Mouse (Mus musculus): ENCODE measurements around the gene Cyb5d1.

Gene Cyb5d1

DNA sequence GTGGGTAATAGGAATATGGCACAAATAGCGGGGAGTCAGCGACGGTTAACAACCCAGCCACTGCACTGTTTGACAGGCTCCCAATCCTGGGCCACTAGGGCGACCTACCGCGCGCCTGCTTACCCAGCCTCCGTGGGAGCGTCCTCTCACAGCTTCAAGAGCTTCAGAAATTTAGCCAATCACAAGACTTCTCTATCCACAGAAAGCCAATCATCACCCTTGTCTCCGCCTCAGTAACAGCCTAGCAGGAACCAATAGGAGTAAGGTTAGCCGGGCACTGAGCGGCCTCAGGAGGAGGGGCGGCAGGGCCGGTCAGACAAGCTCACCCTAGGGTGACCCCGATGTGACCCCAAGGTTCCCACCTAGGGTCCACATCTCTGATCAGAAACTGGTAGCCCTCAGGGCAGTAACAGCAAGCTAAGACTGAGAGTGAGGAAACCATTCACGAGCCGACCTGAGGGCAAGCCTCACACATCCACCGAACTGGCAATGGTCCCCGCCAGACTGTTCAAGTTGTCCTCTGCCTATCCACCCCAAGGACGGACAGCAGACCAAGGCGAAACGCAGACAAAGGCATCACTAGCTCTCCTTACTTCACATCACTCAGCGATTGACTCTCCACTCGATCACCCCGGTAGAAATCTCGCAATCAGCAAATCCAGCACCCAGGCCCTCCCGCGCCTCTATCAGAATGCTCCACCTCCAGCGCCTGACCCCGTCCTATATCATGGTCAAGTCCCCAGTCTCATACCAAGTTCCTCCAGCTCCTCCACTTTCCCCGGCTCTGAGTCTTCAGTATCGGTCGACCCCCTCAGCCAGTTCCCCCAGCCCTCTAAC, 13.3 kb upstream of the Cyb5d1 start:
- in situ Hi-C loops (cut with MboI; ENCODE audit: low pct_unique_long_range_greater_than_20kb in 1 of 2, low sequenced_read_pairs in 2 of 2, unreplicated experiment in 1 of 2): loop anchor here in 1 of 2 experiments (25.0 kb wide), 2 partner anchors 204 to 304 kb away; partner anchors contain the start of genes Atp1b2, Sat2 and Shbg

DNA sequence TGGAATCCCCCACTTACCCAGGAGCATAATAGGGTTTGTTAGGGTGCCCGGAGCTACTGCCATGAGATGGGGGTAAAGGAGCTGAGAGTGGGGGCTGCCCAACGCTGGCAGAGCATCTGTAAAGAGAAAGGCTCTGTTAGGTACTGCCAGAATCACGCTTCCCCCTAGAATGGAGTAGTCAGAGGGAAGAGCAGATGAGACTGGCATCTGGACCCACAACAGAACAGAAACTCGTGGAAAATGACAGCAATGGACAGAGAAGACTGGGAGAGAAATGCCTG, 12.2 kb upstream of the Cyb5d1 start:
- in situ Hi-C loops (cut with MboI; ENCODE audit: low pct_unique_long_range_greater_than_20kb in 1 of 2, low sequenced_read_pairs in 2 of 2, unreplicated experiment in 1 of 2): loop anchor here in 1 of 2 experiments (25.0 kb wide), 2 partner anchors 205 to 305 kb away; partner anchors contain the start of genes Atp1b2, Sat2 and Shbg

DNA sequence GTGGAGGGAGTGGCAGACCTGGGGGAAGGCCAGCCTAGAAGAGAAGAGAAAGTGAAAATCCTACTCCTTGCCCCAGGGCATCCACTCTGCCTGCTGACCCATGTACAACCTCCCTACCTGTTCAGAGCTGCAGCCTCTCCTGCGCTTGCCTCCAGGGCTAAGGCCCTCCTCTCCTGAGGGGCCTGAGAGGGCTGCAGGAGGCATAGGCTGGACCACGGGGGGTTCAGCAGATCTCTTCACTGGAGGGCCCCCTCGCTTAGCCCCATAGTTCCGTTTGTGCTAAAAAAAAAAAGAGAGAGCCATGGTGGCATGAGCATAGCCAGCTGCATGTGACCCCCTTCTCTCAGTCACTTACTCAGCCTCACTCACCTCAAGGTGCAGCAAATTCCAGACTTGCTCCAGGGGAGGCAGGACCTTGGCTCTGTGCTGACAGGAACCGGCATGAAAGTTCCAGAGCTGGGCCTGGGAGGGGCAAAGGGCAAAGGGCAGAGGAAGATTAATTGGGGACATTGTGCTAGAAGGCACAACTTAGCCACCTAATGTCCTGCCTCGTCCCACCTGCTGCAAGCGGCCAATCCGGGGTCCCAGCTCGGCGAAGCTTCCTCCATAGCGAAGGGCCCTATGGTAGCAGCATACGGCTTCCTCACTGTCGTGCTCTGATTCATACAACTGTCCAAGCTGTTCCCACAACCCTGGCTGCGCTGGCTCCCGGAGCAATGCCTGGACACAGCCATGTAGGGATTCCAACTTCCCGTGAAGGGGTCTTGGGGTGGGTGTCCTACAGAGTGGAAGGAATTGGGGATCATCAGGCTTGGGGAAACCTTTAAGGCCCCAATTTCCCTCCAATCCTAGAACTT, 11.7 kb upstream of the Cyb5d1 start:
- in situ Hi-C loops (cut with MboI; ENCODE audit: low pct_unique_long_range_greater_than_20kb in 1 of 2, low sequenced_read_pairs in 2 of 2, unreplicated experiment in 1 of 2): loop anchor here in 1 of 2 experiments (25.0 kb wide), 2 partner anchors 205 to 305 kb away; partner anchors contain the start of genes Atp1b2, Sat2 and Shbg

GRCm38 (mm10) chr11:69406282-69406681, 10.9 kb upstream of the Cyb5d1 start:
- in situ Hi-C loops (cut with MboI; ENCODE audit: low pct_unique_long_range_greater_than_20kb in 1 of 2, low sequenced_read_pairs in 2 of 2, unreplicated experiment in 1 of 2): loop anchor here in 1 of 2 experiments (25.0 kb wide), 2 partner anchors 206 to 306 kb away; partner anchors contain the start of genes Atp1b2, Sat2 and Shbg

- in situ Hi-C loops (cut with MboI; ENCODE audit: low pct_unique_long_range_greater_than_20kb in 1 of 2, low sequenced_read_pairs in 2 of 2, unreplicated experiment in 1 of 2): loop anchor here in 1 of 2 experiments (25.0 kb wide), 2 partner anchors 207 to 307 kb away; partner anchors contain the start of genes Atp1b2, Sat2 and Shbg
Measured at GRCm38 (mm10) chr11:69405397-69406200, 10.2 kb upstream of the Cyb5d1 start.

- in situ Hi-C loops (cut with MboI; ENCODE audit: low pct_unique_long_range_greater_than_20kb in 1 of 2, low sequenced_read_pairs in 2 of 2, unreplicated experiment in 1 of 2): loop anchor here in 1 of 2 experiments (25.0 kb wide), 2 partner anchors 208 to 308 kb away; partner anchors contain the start of genes Atp1b2, Sat2 and Shbg
Measured at GRCm38 (mm10) chr11:69404595-69405396, 9.4 kb upstream of the Cyb5d1 start.

DNA sequence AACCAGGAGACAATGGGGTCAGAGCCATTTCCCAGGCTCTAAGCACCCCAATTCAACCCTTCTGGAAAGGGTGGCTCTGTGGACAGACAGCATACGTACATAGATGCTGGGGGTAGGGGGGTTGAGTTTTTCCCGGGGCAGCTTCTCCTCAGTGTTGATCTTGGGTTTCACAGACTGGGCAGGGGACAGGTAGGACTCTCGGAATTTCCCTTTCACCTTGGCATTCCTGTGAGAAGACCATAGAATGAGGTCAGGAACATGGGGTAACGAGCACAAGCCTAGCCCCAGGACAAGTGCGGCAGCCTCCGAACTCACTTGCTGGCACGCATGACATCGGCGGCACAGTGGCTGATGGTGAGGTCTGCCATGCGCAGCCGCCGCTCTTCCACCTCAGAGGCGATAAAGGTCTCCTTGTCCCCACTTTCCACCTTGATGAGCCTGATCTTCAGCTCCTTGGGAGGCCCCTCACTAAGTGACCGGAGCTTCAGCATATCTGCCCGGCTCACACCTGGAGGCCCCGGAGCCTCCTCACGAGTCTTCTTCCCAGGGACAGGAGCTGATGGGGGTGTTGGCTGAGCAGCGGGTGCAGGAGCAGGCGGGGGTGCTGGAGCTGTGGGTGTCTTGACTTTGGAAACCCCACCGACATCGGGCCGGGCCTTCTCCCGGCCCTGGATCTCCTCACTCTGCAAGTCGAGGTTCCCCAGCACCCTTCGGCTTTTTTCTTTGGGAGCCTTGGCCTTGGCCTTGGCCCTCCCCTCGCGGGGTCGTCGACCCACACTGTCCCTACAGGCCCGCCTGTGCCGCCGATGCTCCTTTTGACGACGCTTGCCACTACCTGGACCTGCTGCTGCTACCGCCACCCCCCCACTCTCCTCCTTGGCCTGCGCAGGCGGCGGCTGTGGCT, 8.5 kb upstream of the Cyb5d1 start:
- in situ Hi-C loops (cut with MboI; ENCODE audit: low pct_unique_long_range_greater_than_20kb in 1 of 2, low sequenced_read_pairs in 2 of 2, unreplicated experiment in 1 of 2): loop anchor here in 1 of 2 experiments (25.0 kb wide), 2 partner anchors 208 to 308 kb away; partner anchors contain the start of genes Atp1b2, Sat2 and Shbg

DNA sequence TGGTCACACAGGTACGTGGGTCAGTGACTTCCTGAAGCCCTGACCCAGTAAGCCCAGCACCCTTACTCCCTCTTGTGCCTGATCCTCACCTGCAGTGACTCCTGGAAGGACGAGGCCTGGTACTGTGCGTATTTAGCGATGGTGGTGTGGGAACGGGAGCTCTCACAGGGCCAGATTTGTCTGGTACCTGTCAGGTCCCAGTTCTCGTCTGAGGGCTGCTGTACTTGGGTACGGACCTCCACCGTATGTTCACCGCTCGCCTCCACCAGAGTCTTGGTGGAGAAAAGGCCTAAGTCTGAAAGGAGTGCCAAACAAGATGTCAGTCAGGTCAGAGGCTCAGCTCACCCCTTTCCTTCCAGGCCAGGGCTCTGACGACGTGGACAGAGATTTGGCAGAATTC, 6.6 kb upstream of the Cyb5d1 start:
- in situ Hi-C loops (cut with MboI; ENCODE audit: low pct_unique_long_range_greater_than_20kb in 1 of 2, low sequenced_read_pairs in 2 of 2, unreplicated experiment in 1 of 2): loop anchor here in 1 of 2 experiments (25.0 kb wide), 2 partner anchors 210 to 310 kb away; partner anchors contain the start of genes Atp1b2, Sat2 and Shbg

DNA sequence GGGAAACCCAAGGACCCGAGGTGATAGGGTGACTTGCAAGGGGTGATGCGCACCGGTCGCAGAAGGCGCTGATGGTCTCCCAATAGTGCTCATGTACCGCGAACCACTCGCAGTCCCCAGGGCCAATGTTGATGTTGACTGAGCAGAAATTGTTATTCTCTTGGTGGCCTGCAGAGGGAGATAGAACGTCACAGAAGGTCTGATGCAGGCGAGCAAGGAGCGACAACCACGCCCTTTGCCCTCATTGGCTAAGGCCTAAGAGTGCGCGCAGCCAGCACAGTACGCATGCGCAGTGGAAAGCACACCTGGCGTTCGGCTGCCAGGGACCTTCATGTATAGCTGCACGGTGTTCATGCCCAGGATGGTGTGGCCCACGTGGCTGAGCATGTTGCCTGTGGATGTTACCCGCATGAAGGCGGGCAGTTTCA, 5.8 kb upstream of the Cyb5d1 start:
- in situ Hi-C loops (cut with MboI; ENCODE audit: low pct_unique_long_range_greater_than_20kb in 1 of 2, low sequenced_read_pairs in 2 of 2, unreplicated experiment in 1 of 2): loop anchor here in 1 of 2 experiments (25.0 kb wide), 2 partner anchors 211 to 311 kb away; partner anchors contain the start of genes Atp1b2, Sat2 and Shbg

- in situ Hi-C loops (cut with MboI; ENCODE audit: low pct_unique_long_range_greater_than_20kb in 1 of 2, low sequenced_read_pairs in 2 of 2, unreplicated experiment in 1 of 2): loop anchor here in 1 of 2 experiments (25.0 kb wide), 2 partner anchors 212 to 312 kb away; partner anchors contain the start of genes Atp1b2, Sat2 and Shbg
Measured at GRCm38 (mm10) chr11:69400083-69400850, 4.8 kb upstream of the Cyb5d1 start.

GRCm38 (mm10) chr11:69399201-69400082, 4.0 kb upstream of the Cyb5d1 start:
- in situ Hi-C loops (cut with MboI; ENCODE audit: low pct_unique_long_range_greater_than_20kb in 1 of 2, low sequenced_read_pairs in 2 of 2, unreplicated experiment in 1 of 2): loop anchor here in 1 of 2 experiments (25.0 kb wide), 2 partner anchors 213 to 313 kb away; partner anchors contain the start of genes Atp1b2, Sat2 and Shbg

DNA sequence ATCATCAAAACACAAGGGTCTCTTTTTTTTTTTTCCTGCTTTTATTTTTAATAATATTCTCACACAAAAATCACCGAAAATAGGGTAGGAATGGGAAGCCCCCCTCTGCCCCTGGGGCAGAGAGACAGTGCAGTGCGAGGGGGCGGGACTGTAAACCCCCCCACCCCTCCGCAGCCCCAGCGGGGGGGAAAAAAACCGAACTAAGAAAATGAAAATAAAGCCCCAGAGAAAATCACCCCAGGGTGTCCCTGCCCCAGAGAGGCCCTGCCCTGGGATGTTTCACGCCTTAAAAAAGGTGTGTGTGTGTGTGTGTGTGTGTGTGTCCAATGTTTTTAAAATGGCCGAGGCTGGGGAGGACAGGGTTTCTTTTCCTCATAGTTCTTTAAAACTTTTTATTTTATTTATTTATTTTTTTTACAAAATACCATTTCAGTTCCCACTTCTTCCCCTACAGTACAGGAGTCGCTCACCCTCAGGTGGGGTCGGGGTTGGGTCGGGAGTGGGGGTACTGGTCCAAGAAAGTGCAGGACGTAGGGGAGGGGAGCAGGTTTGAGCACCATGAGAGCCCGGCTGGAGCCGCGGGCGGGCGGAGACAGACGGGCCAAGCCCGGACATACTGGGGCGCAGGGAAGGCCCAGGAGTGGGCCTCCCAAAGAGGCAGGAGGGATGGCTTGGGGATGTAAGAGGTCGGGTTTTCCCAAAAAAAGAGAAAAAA, 3.2 kb upstream of the Cyb5d1 start:
- in situ Hi-C loops (cut with MboI; ENCODE audit: low pct_unique_long_range_greater_than_20kb in 1 of 2, low sequenced_read_pairs in 2 of 2, unreplicated experiment in 1 of 2): no loop called here

DNA sequence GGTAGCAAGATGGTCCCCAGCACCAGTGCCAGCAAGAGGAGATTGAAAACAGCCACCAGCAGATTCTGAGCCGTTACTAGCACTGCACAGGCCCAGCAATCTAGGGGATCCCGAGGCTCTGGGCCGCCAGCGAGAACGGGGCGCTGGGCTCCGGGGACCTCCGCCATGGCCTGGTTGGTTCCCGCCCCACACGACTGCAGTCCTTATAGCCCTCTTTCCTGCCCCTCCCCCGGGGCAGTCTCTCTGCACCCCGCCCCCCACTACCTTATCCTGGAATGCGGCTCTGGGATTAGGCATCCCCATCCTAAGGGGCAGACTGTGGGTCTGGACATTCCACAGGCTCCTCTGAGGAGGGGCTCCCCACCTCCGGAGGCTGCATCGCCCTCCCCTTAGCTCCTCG, 2.6 kb upstream of the Cyb5d1 start, which contains the start of gene Tmem88:
Gene Tmem88 (minus strand): TSS at position 176 of the 400 bp plus-strand sequence.
- in situ Hi-C loops (cut with MboI; ENCODE audit: low pct_unique_long_range_greater_than_20kb in 1 of 2, low sequenced_read_pairs in 2 of 2, unreplicated experiment in 1 of 2): no loop called here

DNA sequence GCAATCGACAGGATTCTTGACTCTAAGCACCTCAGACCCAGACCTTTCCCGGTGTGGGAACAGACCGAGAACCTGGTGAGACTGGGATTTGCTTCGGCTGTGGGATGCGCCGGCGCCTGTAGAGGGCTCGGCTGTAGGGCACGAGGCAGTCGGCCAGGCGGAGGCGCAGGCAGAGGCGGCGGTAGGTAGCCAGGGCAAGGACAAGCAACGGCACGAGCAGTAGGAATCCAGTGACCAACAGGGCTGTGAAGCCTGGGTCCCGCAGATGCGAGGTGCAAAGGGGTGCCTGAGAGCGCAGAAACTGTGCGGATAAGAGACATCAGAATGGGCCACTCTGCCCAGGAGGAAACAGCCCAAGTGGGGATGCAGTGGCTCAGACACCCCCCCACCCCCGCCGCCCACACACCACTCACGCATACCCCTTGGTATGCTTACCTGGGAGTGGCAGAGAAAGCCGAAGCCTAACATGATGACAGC, 2.2 kb upstream of the Cyb5d1 start:
- in situ Hi-C loops (cut with MboI; ENCODE audit: low pct_unique_long_range_greater_than_20kb in 1 of 2, low sequenced_read_pairs in 2 of 2, unreplicated experiment in 1 of 2): no loop called here
